Mouse (Mus musculus) lung, adult 10 weeks (tissue): ENCODE data around the gene Moxd1. TPM values are rescaled to one million over a fixed set of nuclear protein-coding genes. Genes with fewer than 3 reads are reported as not detected.

Experiments used
- polyA plus RNA-seq: library from polyadenylated mRNA; stranded (reverse); fragments of 350-450 nt; fragmentation: Illumina TruSeq; extraction: RNeasy Lipid Tissue Mini Kit (QIAGEN cat#74804); gene quantifications from one replicate; pipeline ENCODE4 v1.2.3, GENCODE M21; 2014; ENCODE audit warnings: low read depth, low replicate concordance; ENCODE audit not compliant: insufficient read depth

Gene Moxd1
- polyA plus RNA-seq, result 0.21 TPM

DNA sequence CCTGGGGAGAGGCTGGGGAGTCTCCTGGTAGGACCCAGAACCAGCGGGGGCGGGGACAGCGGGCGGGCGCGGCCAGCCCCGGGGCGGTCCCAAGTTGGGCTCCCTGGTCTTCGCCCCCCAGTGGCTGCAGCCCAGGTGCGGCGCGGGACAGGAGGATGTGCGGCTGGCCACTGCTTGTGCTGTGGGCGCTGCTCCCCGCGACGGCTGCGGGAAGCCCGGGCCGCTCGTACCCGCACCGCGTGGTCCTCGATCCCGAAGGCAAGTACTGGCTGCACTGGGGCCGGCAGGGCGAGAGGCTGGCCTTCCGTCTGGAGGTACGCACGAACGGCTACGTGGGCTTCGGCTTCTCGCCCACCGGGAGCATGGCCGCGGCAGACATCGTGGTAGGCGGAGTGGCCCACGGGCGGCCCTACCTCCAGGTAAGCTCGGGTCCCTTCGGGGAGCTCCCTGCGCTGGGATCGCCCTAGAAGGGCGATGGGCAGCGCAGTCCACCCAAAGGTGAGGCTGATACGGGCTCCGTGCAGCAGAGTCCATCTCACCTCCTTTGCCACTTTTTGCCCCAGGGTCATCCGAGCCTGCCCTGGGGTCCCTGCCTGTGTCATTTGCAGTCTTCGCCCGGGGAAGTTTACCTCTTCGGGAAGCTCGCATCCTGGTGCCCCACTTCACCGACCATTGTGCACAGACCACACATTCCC lies at the start of gene Moxd1:
TSS of gene Moxd1 (plus strand) at position 69 of the 695 bp plus-strand sequence.

Other genes with a start within 250 kb of the Moxd1 start
- not detected for gene Taar6, start 237.9 kb upstream of the Moxd1 start, polyA plus RNA-seq
- gene Taar7a, start 230.0 kb upstream of the Moxd1 start, polyA plus RNA-seq, result not detected
- not detected for gene Taar7b, start 223.6 kb upstream of the Moxd1 start, polyA plus RNA-seq
- gene Taar7d, start 196.3 kb upstream of the Moxd1 start, polyA plus RNA-seq, result not detected
- not detected for gene Taar7e, start 185.9 kb upstream of the Moxd1 start, polyA plus RNA-seq
- gene Taar7f, start 174.0 kb upstream of the Moxd1 start, polyA plus RNA-seq, result not detected
- not detected for gene Taar8a, start 147.0 kb upstream of the Moxd1 start, polyA plus RNA-seq
- gene Taar8b, start 131.2 kb upstream of the Moxd1 start, polyA plus RNA-seq, result not detected
- not detected for gene Taar8c, start 121.6 kb upstream of the Moxd1 start, polyA plus RNA-seq
- not detected for gene Taar9, start 114.0 kb upstream of the Moxd1 start, polyA plus RNA-seq
- 90.9 TPM for gene Stx7, start 74.2 kb upstream of the Moxd1 start, polyA plus RNA-seq